Mouse (Mus musculus) brain, embryonic 14.5 days (tissue): ENCODE data around the gene Plcg2. TPM values are rescaled to one million over a fixed set of nuclear protein-coding genes. Genes with fewer than 3 reads are reported as not detected.

Source experiments
- DNase-seq: peaks from one replicate; pipeline ENCODE4 v3.0.0-alpha.2; 2011; ENCODE audit warnings: low read depth
- CTCF ChIP-seq: fragments of 200-500 bp; IDR thresholded peaks from 2 replicates; pipeline ENCODE4 v1.5.1; 2012; ENCODE audit warnings: inconsistent platforms, mild to moderate bottlenecking, moderate library complexity, borderline replicate concordance; ENCODE audit not compliant: insufficient read depth, insufficient read length; ENCODE audit errors: extremely low read depth
- POLR2A ChIP-seq: fragments of 200-500 bp; IDR thresholded peaks from 2 replicates; pipeline ENCODE4 v1.6.1; 2012; ENCODE audit warnings: mild to moderate bottlenecking, inconsistent platforms, borderline replicate concordance; ENCODE audit not compliant: poor library complexity, insufficient read depth, insufficient read length, severe bottlenecking; ENCODE audit errors: extremely low read depth
- polyA plus RNA-seq: library from polyadenylated mRNA; depleted of rRNA; stranded (reverse); fragments of >200 nt; gene quantifications from 2 replicates; pipeline ENCODE4 v1.2.3, GENCODE M21; 2012; rRNA removed

The Plcg2 gene
- polyA plus RNA-seq, 1 experiment, result 1.5 TPM

DNA sequence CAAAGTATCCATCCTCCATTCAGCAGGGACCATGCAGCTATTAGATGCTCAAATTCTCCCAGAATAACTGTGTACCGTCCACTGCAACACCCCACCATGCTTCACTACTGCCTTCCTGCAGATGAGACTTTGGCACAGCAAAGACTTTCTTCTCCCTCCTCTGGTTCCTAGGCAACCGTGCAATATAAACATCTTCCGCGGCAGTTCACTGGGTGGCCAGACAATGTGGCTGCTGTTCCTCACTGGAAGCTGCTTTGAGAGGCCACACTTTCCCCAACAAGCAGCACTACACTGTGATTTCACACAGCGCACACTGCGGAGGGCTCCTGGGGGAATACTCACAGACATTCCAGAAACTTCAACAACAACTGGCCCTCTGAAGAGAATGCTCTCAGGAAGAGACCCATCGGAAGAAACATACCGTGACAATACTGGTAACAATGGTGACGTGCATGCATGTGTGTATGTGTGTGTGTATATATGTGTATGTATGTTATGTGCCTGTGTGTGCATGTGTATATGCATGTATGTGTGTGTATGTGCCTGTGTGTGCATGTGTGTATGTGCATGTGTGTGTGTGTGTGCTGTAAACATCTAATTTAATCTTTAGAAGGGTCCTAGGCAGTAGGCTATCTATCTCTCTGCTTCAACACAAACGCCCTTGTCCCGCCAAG lies 162.4 kb downstream of the Plcg2 start:
- DNase-seq, result peak; percentile 89
- no peak for TF ChIP-seq POLR2A

DNA sequence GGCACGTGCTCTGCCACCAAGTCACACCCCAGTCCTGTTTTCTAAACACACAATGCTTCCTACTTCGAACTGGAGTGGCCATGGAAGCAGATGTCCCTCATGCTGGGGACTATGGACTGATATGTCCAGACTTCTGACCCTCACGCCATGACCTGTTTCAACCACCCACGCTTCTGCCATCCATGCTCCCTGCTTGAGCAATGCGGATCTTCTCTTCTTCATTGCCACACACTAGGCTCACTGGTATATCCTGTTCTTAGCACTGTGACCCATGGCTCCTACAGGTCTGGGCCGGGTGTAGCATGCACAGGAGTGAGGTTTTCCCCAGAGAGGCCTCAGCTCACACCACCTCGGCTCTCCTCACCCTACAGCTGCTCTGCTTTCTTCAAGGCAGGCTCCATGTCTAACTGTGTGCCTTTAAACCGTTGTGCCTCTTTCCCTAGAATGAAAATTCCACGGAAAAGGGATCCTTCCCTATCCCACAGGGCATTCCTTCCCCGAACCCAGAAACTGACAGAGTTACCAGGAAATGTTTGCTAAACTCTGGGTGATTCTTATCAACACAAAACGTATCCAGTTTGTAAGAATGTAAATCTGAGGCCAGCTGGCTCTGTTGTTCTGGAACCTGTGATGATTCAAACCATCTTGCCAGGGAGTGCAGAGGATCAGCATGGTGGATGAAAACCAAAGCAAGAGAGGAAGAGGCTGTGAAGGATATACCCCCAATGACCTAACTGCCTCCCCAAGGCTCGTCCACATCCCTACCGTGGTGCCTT lies 169.4 kb downstream of the Plcg2 start:
- TF ChIP-seq POLR2A (no peak), CTCF (no peak)
- no peak for DNase-seq

DNA sequence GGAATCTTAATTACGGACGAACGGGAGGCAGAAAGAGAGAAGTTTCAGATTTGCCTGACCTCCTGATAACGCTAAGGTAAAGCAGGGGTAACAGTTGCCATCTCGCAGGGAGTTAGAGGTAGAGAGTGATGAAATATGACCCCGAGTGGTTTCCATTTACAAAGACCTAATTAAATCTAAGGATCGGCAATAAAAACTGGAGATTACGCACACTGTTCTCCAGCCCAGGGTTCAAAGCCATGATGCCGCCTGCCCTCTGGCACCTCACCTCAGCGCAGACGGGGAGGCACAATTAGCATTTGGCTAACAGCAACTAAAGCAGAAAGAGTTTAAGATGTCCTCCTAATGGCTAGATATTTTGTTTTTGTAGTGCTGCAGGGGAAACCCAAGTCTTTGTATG lies 172.4 kb downstream of the Plcg2 start:
- no peak for DNase-seq
- TF ChIP-seq CTCF (no peak), POLR2A (no peak)

DNA sequence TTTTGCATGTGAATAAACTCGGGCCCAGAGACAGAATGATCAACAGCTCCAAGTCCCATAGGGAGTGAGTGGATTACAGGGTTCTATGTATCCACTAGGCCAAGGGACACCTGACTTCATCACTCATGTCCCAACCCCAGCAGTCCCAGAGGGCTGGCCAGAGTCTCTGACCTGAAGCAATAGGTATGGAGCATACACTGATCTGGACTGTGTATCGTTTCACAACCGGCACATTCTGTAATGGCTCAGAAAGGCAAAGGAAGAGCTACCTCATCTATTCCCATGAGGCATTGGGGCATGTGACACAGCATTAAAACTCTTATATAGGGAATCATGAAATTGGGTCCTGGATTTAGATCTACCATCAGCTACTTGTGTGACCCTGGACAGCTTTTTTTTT lies 174.5 kb downstream of the Plcg2 start:
- no peak for TF ChIP-seq CTCF
- no peak for TF ChIP-seq POLR2A
- DNase-seq, result no peak

DNA sequence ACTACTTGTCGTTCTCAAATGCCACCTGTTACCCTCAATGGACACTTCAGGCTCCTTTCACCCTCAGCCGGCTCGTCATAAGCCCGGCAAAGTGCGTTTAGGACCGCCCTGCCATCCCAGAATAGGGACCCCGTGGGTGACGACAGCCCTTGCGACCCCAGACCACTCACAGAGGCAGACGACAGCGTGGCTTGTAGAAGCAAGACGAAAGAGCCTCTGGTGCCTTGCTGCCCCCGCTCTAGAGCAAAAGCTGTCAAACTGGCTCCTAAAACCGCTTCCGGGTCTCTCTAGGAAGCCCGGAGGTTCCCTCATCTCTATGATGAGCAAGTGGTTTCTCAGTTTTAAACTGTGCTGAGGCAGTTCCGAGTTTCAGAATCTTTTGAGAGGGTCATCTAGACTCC lies 175.3 kb downstream of the Plcg2 start, which contains the start of gene Sdr42e1:
Sdr42e1 (minus strand) TSS at position 260 of the 401 bp plus-strand sequence.
- DNase-seq, result peak; percentile 64
- TF ChIP-seq POLR2A (no peak), CTCF (no peak)

DNA sequence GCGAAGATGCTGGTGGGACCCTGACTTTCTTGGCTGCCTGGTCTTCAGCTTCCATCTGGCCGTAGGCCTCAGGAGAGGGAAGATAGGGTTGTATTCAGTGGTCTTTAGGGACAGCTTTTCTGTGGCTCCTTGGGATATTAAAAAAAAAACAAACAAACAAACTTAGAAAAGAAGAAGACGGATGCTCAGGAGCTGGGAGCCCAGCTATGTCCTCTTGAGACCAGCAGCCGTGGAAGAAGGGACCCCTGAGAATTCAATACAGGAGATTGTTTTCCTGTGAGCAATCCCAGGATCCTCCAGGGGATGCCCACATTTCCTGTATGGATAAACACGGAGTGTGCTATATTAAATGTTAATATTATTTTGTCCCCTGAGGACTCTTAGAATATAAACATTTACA lies 177.1 kb downstream of the Plcg2 start:
- DNase-seq, result no peak
- TF ChIP-seq CTCF (no peak), POLR2A (no peak)

DNA sequence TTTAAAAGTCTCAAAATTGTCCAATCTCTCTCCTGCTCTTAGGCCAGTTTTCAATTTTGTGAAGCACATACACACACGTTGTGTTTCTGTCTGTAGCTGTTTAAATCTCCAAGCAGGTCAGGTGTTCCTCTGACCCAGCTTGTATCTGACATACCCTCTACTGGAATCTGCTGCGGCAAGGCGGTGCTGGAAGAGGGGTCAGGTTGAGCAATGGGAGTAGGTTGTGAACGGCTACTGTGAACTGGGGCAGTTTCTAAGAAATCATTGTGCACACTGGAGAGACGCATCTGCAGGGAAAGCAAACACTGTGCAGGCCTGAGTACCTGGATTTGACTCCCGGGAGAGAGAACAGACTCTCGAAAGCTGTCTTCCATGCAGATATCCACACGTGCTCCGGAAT lies 178.4 kb downstream of the Plcg2 start:
- no peak for DNase-seq
- TF ChIP-seq CTCF (no peak), POLR2A (no peak)

DNA sequence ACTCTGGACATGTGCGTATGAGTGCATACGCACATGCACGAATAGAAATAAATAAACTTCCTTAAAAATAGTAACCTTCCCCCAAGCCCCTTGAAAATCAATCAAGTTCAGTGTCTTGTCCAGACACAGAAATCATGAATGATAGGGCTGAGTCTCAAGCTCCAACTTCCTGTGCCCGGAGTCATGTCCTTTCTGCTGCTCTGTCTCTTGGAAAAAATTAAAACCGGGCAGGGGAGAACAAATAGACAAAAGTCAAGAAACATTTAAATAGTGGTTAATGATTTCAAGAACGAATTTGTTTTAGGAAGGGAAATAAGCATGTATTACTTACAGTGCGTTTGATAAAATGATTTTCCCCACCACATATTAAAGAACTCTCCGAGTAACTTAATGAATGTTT lies 178.9 kb downstream of the Plcg2 start:
- TF ChIP-seq CTCF, result no peak
- TF ChIP-seq POLR2A, result no peak

DNA sequence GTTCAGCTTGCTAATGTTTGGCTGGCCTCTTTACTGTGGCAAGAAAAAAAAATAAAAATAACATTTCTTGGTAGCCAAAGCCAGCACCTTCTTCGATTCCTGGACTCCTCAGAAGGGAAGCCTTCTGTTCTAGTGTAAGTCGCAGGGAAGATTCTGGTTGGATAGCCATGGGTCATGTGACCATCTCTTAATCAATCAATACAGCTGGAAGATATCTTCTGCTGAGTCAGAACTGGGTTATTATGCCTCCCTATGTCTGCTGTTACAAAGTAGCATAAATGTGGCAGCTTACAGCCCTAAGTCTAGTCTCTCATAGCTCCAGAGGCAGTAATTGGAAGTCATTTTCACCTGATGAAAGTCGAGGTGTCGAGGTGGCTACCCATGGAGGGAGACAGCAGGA lies 180.6 kb downstream of the Plcg2 start:
- TF ChIP-seq POLR2A (no peak), CTCF (no peak)
- DNase-seq, result no peak

More for the DNA sequence above, 178.9 kb downstream of the Plcg2 start:
- no peak for DNase-seq

DNA sequence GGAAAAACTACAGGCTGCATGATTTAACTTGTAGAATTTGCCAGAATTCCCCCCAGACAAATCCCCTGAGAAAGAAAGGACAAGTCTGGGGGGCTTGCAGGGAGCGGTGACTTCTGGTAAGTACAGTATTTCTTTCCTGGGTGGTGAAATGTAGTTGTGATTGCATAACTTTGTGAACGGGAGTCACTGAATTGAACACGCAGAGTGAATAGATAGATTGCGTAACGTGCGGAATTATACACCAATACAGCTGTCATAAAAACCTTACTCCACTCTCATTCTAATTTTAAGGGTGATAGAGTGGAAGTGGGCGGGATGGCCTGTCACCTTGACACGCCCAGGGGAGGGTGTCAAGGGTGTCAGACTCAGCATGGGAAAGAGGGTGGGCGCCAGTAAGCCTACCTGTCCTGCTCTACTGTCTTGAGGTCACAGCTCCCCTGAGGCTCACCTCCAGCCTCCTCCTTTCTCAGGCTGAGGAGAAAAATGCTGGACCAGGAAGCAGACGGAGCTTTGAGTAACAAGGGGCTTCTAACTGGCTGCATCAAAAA lies 185.9 kb downstream of the Plcg2 start:
- TF ChIP-seq CTCF (no peak), POLR2A (no peak)

DNA sequence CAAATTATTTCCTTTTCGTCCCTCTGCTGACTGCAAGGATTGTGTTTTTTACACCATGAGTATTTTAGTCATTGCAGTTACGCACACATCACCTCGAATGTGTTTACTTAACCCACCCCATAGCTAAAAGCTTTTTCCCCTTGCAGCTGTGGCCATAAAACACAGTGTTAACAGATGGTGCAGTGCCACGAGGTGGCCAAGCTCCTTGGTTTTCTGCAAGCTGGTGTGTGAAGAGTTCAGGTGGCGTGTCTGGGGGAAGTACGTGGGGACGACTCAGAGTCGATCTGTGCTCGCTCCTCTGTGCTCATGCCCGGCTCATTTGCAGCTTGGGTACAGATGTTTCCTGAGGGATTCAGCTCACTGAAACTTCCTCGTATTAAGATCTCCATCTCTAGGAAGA lies 186.4 kb downstream of the Plcg2 start:
- TF ChIP-seq POLR2A, result no peak
- TF ChIP-seq CTCF, result no peak
- no peak for DNase-seq

More for the DNA sequence above, 185.9 kb downstream of the Plcg2 start:
- no peak for DNase-seq

Other genes starting within 250 kb of the Plcg2 start
- 140 and 205 TPM in 2 replicates for gene Cmip, start 241.2 kb upstream of the Plcg2 start, polyA plus RNA-seq
- 1.7 and 1.8 TPM in 2 replicates for gene Sdr42e1, start 175.4 kb downstream of the Plcg2 start, polyA plus RNA-seq
- gene Hsd17b2, start 203.6 kb downstream of the Plcg2 start, polyA plus RNA-seq, result 0.08 TPM in 1 of 2 replicates, not detected in the other